Mouse (Mus musculus): ENCODE measurements at regions not wholly inside any gene's neighbourhood (a gene's known extent, or its start where the extent isn't known, plus 50 kb on each side); places are given as distances from the start of the nearest gene placed in this dataset.

DNA sequence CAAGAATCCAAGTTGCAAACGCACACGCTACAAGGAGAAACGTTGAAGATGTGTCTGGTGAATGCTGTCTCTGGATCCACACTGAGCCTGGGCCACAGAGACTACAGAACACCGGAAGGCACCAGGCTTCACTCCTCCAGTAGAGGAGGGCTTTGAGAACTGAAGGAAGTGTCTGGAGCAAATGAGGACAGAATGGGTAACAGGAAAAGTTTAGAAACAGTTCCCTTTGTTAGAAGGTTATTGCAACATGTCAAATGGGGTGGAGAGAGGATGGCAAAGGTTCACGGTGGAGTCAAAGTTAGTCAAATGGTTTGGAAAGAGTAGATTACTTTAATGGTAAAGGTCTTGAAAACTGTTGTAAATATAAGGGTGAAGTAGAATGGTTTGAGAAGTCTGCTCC is 247.1 kb upstream of the Jmjd1c start:
- Histone ChIP-seq H3K9ac (no peak overlapping the region), H3K4me1 (no peaks in the 10 kb centered on the region), H3K27me3 (no peaks in the 10 kb centered on the region), H3K4me3 (no peak overlapping the region), H3K9me3 (no peaks in the 10 kb centered on the region), H3K27ac (no peak overlapping the region), H3K36me3 (no peaks in the 10 kb centered on the region), H3K4me2 (no peak overlapping the region)
- WGBS, result 76% methylated on average over 5 of the region's 5 CpGs
- ATAC-seq (ENCODE audit: borderline replicate concordance, extremely low read depth, low FRiP score, low TSS enrichment), result no peak

DNA sequence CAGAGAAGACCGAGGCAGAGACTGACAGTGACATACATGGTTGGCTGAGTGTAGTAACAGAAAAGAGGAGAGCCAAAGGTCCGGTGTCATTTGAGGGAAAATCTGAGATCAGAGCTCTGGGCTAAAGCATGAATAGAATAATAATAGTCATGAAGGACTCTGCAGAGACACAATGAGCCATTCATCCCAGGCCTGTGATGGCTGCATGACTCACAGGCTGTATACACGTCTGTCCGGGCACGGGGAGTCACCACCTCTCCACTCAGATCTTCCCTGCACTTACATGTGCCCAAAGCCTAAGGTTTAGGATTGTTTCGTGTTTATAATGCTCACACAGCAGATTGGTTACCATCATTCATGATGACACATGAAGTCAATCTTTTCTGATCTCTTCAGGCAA is 246.2 kb upstream of the Jmjd1c start:
- H3K9ac ChIP-seq, result no peak overlapping the region
- H3K27me3 ChIP-seq, result no peaks in the 10 kb centered on the region
- no peaks in the 10 kb centered on the region for H3K36me3 ChIP-seq
- no peak overlapping the region for H3K4me3 ChIP-seq
- H3K9me3 ChIP-seq, result no peaks in the 10 kb centered on the region
- no peak overlapping the region for H3K4me2 ChIP-seq
- no peak overlapping the region for H3K27ac ChIP-seq
- WGBS, result 62% methylated on average over 6 of the region's 6 CpGs
- ATAC-seq (ENCODE audit: borderline replicate concordance, extremely low read depth, low FRiP score, low TSS enrichment), result no peak
- no peaks in the 10 kb centered on the region for H3K4me1 ChIP-seq

DNA sequence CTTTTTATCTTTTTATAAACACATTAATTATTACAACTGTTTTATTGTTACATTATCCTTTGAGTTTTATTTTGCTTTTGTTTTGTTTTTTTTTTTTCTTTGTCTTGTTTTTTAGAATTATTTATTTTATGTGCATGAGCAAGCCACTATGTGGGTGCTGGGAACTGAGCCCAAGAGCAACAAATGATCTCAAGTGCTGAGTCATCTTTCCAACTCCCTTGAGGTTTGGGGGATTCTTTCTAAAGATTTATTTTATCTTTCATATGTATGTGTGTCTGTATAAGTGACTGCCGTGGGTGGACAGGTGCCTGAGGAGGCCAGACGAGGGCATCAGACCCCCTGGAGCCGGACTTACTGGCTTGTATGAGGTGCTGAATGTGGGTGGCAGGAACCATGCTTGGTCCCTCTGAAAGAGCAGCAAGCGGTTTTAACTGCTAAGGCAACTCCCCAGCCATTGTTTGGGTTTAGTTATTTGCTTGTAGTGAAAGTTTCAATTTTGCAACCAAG is 244.9 kb upstream of the Jmjd1c start:
- Histone ChIP-seq H3K4me3 (no peak overlapping the region), H3K27me3 (no peaks in the 10 kb centered on the region), H3K27ac (no peak overlapping the region), H3K4me1 (no peaks in the 10 kb centered on the region), H3K4me2 (no peak overlapping the region), H3K9me3 (no peaks in the 10 kb centered on the region), H3K36me3 (no peaks in the 10 kb centered on the region), H3K9ac (no peak overlapping the region)
- no peak for ATAC-seq (ENCODE audit: borderline replicate concordance, extremely low read depth, low FRiP score, low TSS enrichment)
- WGBS, result 46% methylated on average over 4 of the region's 4 CpGs

DNA sequence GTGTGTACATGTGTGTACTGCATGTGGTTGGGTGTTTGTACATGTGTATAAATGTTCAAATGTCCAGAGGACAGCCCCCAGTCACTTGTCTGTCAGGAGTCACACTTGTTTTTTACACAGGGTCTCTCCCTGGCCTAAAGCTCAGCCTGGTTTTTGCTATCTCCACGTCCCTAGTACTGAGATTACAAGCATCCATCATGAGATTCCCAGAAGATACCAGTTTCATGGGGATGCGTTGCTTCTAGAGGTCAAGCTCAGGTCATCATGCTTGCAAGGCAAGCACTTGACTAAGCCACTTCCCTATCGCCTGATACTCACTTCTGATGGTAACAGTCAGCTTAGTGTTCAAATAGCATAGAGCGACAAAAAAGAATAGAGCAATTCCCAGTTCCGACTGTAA is 244.1 kb upstream of the Jmjd1c start:
- no peak overlapping the region for H3K4me2 ChIP-seq
- no peak overlapping the region for H3K9ac ChIP-seq
- H3K36me3 ChIP-seq, result no peaks in the 10 kb centered on the region
- H3K4me1 ChIP-seq, result no peaks in the 10 kb centered on the region
- no peaks in the 10 kb centered on the region for H3K27me3 ChIP-seq
- no peak overlapping the region for H3K4me3 ChIP-seq
- H3K27ac ChIP-seq, result no peak overlapping the region
- H3K9me3 ChIP-seq, result no peaks in the 10 kb centered on the region
- ATAC-seq (ENCODE audit: borderline replicate concordance, extremely low read depth, low FRiP score, low TSS enrichment), result no peak
- WGBS, result 46% methylated on average over 5 of the region's 5 CpGs

DNA sequence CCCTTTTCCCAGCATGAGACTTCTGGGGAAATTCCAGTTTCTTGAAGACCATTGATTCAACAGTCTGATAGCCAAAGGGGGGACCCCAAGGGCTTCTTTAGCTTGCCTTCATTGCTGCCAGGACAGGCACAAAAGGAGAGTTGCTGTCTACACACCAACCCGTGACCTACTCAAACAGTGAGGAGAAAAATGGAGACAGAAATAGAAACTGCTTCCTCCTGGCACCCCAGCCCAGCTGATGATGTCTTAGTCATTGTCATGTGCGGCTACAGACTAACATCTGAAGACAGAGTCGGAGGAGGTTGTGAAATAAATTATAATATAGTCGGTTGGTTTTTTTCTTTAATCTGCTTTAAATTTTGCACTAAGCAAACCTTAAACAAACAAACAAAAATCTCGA is 243.2 kb upstream of the Jmjd1c start:
- no peaks in the 10 kb centered on the region for H3K9me3 ChIP-seq
- WGBS, result 37% methylated on average over 5 of the region's 5 CpGs
- no peak overlapping the region for H3K9ac ChIP-seq
- H3K36me3 ChIP-seq, result no peaks in the 10 kb centered on the region
- H3K27me3 ChIP-seq, result no peaks in the 10 kb centered on the region
- H3K4me2 ChIP-seq, result peak overlapping the region; percentile 37; the same call in 1 of the 2 replicates
- no peak overlapping the region for H3K4me3 ChIP-seq
- no peak for ATAC-seq (ENCODE audit: borderline replicate concordance, extremely low read depth, low FRiP score, low TSS enrichment)
- H3K27ac ChIP-seq, result no peak overlapping the region
- no peaks in the 10 kb centered on the region for H3K4me1 ChIP-seq

GRCm38 (mm10) chr10:66853258-66853657 is 242.7 kb upstream of the Jmjd1c start:
- Histone ChIP-seq H3K27me3 (no peaks in the 10 kb centered on the region), H3K36me3 (no peaks in the 10 kb centered on the region), H3K27ac (no peak overlapping the region), H3K4me3 (no peak overlapping the region), H3K9me3 (no peaks in the 10 kb centered on the region), H3K4me1 (no peaks in the 10 kb centered on the region), H3K9ac (no peak overlapping the region), H3K4me2 (peak overlapping the region; percentile 37)
- WGBS, result 9% methylated on average over 13 of the region's 13 CpGs
- peak; percentile 11; the same call in 1 of the 2 replicates for ATAC-seq (ENCODE audit: borderline replicate concordance, extremely low read depth, low FRiP score, low TSS enrichment)

DNA sequence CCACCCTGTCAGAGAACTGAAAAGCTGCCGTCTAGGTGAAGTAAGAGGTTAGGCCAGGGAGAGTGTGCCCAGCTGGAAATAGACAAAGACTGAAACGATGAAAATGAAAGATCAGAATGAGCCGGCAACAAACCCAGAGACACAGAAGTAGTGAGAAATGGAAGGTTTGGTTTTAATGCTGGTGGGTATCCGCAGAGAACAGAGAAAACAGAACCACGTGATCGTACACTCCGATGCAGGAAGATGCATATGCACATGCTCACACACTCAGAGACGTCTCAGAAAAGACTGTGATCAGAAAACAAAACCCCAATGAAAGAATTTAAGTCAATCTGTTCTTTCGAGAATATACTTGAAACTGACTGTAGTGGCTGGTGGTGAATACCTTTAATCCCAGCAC is 241.0 kb upstream of the Jmjd1c start:
- Histone ChIP-seq H3K9ac (no peak overlapping the region), H3K27me3 (no peaks in the 10 kb centered on the region), H3K4me1 (no peaks in the 10 kb centered on the region), H3K9me3 (no peaks in the 10 kb centered on the region), H3K27ac (no peak overlapping the region), H3K4me3 (no peak overlapping the region), H3K36me3 (no peaks in the 10 kb centered on the region), H3K4me2 (no peak overlapping the region)
- no peak for ATAC-seq (ENCODE audit: borderline replicate concordance, extremely low read depth, low FRiP score, low TSS enrichment)
- 88% methylated on average over 9 of the region's 9 CpGs for WGBS

DNA sequence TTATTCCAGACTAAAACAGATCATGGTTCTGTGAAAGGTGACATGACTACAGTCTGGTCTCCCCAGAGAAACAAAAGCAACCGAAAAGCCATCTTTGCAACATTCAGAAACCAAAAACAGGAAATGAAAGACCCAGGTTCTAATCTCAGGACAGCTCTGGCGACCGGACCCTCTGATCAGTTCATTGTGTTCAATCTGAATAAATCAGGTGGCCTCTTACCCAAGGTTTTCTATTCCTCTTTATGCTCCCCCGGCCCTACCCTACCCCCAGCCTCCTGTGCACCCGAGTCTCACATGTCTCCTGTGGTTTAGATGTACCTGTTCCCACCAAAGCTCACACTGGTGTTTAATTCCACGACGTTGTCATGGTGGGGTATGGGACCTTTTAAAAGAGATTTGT is 238.6 kb upstream of the Jmjd1c start:
- Histone ChIP-seq H3K4me3 (no peak overlapping the region), H3K4me1 (no peaks in the 10 kb centered on the region), H3K9me3 (no peaks in the 10 kb centered on the region), H3K27ac (no peak overlapping the region), H3K36me3 (no peaks in the 10 kb centered on the region), H3K9ac (no peak overlapping the region), H3K4me2 (no peak overlapping the region), H3K27me3 (no peaks in the 10 kb centered on the region)
- ATAC-seq (ENCODE audit: borderline replicate concordance, extremely low read depth, low FRiP score, low TSS enrichment), result no peak
- 82% methylated on average over 7 of the region's 7 CpGs for WGBS

DNA sequence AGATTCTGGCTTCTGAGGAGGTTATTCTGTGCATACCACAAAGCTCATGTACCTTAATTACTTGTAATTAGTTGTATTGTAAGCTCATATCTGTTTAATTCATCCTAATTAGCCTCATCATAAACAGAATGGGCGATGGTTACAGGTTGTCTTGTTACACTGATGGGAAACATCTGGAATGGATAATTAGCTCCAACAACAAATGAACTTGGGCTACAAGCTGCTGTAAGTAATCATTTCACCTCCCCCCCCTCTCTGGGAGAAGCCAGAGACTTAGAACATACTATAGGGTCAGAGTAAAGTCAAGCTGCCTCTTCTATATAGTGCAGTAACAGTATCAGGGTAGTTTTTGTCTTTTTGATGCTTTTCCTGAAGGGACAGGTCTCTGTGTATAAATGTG is 234.5 kb upstream of the Jmjd1c start:
- H3K27ac ChIP-seq, result no peak overlapping the region
- H3K27me3 ChIP-seq, result no peaks in the 10 kb centered on the region
- no peak for ATAC-seq (ENCODE audit: borderline replicate concordance, extremely low read depth, low FRiP score, low TSS enrichment)
- no peaks in the 10 kb centered on the region for H3K9me3 ChIP-seq
- H3K36me3 ChIP-seq, result no peaks in the 10 kb centered on the region
- no peak overlapping the region for H3K4me3 ChIP-seq
- 59% methylated on average over 1 of the region's 1 CpGs for WGBS
- H3K4me1 ChIP-seq, result peaks cover 6% of the 10 kb centered on the region; the same call in 1 of the 2 replicates
- H3K9ac ChIP-seq, result no peak overlapping the region
- no peak overlapping the region for H3K4me2 ChIP-seq

- Histone ChIP-seq H3K36me3 (no peaks in the 10 kb centered on the region), H3K27me3 (no peaks in the 10 kb centered on the region), H3K4me3 (no peak overlapping the region), H3K9me3 (no peaks in the 10 kb centered on the region), H3K27ac (peak overlapping the region; percentile 30), H3K4me1 (peaks cover 6% of the 10 kb centered on the region; the same call in 1 of the 2 replicates), H3K4me2 (no peak overlapping the region), H3K9ac (no peak overlapping the region)
- WGBS, result 51% methylated on average over 14 of the region's 14 CpGs
- peak; percentile 77 for ATAC-seq (ENCODE audit: borderline replicate concordance, extremely low read depth, low FRiP score, low TSS enrichment)
Measured at GRCm38 (mm10) chr10:66864161-66864862, 231.6 kb upstream of the Jmjd1c start.

DNA sequence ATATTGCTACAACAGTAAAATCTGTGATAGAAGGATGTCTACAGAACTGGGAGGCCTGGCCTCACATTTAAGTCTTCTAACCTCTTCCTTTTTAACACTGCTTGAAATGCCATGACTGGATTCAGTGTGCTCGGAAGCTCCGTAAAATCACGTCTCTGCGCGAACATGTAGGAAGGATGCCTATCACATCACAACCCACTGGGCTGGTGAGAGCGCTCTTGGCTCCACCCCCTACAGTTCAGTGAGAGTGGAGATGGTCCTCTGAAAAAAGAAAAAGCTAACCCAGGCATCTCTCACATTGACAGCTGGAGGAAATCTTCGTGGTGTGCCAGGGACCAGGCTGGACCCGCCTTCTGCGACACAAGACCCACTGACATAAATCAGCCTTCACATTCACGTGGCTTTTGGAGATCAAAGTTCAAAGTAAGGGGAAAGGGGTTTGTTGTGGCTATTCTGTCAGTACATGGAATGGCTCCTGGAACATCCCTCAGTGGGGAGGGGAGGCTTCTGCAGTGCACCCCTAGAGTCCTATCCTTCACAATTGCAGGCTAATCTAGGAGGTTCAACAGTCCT is 230.8 kb upstream of the Jmjd1c start:
- ATAC-seq (ENCODE audit: borderline replicate concordance, extremely low read depth, low FRiP score, low TSS enrichment), result no peak; the same call in 1 of the 2 replicates
- no peak overlapping the region for H3K4me2 ChIP-seq
- H3K27ac ChIP-seq, result peak overlapping the region; percentile 30
- 66% methylated on average over 10 of the region's 10 CpGs for WGBS
- H3K9ac ChIP-seq, result no peak overlapping the region
- no peaks in the 10 kb centered on the region for H3K9me3 ChIP-seq
- H3K27me3 ChIP-seq, result no peaks in the 10 kb centered on the region
- no peaks in the 10 kb centered on the region for H3K36me3 ChIP-seq
- peaks cover 6% of the 10 kb centered on the region; the same call in 1 of the 2 replicates for H3K4me1 ChIP-seq
- no peak overlapping the region for H3K4me3 ChIP-seq

DNA sequence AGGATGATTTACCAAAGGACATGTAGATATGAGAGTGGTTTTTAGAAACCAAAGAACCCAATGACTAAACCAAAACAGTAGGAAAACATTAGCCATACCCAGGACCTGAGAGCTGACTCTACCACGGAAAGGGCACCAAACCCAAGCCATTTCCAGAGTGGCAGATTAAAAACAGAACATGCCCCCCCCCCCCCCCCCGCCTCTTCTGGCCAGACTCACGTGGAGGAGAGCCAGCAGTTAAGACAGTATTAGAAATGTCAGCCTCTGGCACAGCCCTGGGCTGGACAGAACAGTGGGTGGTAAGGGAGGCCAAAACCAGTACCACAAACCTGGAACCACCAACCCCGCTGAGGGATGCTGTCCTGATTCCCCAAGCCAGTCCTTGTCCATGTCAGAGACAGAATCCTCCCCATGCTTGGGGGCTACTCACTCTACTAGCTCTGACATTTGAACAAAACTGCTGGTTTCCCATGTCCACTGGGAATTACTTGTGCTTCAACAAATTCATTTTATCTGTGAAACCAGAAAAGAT is 224.7 kb upstream of the Jmjd1c start:
- Histone ChIP-seq H3K4me1 (no peaks in the 10 kb centered on the region), H3K9ac (no peak overlapping the region), H3K9me3 (no peaks in the 10 kb centered on the region), H3K4me2 (no peak overlapping the region), H3K27me3 (no peaks in the 10 kb centered on the region), H3K27ac (no peak overlapping the region), H3K4me3 (no peak overlapping the region), H3K36me3 (no peaks in the 10 kb centered on the region)
- 68% methylated on average over 4 of the region's 4 CpGs for WGBS
- ATAC-seq (ENCODE audit: borderline replicate concordance, extremely low read depth, low FRiP score, low TSS enrichment), result no peak

Data from lung, embryonic 15.5 days (tissue).